Mouse (Mus musculus) monocyte, adult 2 months (primary cell): ENCODE measurements at regions not wholly inside any gene's neighbourhood (a gene's known extent, or its start where the extent isn't known, plus 50 kb on each side); places are given as distances from the start of the nearest gene placed in this dataset.
A peak's percentile ranks its signal among the peaks of the same experiment; 100 is the strongest.
"Not testable (repeated sequence)": the region's sequence is repeated elsewhere in the genome, so short reads cannot be mapped to it uniquely, and the experiment has no call there.

Experiments
- DNase-seq, 2 experiments: peaks; one replicate each; pipeline ENCODE4 v3.0.0; 2022; ENCODE audit warnings: low spot score in 2 of 2, low read depth in 1 of 2

DNA sequence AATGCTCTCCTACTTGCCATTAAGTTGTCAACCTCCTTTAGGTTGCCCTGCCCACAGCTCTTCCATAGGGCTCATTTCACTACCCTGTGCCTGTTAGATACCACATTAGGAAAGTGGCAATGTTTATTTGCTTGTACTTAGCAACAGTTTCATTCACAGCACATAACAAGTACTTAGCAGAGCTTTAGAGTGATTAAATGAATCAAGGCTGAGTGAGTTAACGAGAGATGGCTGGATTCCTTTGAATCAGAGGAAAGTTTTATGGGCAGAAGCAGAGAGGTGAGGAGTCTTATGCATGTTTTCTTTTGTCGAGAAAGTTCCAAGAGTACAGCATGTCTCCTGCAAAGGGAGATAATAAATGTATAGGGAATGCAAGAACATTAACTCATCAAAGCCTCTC lies 60.5 kb downstream of the Ptgs2 start:
- DNase-seq = no peak

DNA sequence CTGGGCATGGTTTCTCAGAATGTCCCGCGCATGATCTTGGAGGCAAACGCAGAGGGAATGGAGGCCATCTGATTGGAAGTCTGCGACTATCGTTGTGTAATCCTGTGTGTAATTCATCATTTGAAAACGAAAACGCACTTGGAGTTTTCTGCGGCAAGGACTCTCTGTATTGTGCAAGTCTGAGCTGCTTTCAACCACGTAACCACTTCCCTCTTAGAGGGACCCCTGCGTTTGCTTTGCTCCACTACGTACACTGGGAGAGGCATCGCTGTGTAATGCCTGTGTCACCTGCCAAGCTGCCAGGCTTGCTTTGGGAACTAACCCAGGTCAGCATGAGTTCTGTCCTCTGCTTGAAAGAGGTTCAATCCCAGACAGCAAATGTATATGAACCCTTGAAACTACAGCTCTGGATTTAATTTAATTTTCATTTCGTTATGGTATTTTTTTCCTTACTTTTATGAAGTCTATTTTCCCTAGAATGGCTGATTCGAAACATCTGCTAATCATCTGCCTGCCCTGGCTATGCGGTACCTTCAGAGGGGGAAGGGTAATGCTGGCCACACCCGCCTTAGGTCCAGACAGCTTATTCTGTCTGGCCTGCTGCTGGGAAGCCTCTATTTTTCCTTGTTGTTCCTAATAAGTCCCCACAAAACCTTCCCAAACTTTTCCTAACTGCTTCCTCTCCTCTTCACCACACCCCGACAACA lies 65.2 kb downstream of the Ptgs2 start:
- peak; percentile 68 to 87 for DNase-seq

DNA sequence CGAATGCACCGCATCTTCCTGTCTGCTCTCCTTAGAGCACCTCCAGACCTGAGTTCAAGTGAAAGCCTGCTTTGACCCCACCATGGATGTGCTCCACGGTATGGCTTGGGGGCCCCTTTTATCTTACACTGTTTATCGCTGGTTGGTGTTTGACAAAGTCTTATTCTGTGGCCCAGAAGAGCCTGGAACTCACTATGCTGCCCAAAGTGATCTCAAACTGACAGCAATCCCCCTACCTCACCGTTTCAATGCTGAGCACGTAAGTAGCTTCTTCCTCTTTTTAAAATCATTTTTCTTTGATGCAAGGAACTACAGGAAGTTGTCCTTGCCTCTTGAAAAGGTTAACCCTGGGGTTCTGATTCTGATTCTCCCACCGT lies 65.8 kb downstream of the Ptgs2 start:
- DNase-seq = no peak

DNA sequence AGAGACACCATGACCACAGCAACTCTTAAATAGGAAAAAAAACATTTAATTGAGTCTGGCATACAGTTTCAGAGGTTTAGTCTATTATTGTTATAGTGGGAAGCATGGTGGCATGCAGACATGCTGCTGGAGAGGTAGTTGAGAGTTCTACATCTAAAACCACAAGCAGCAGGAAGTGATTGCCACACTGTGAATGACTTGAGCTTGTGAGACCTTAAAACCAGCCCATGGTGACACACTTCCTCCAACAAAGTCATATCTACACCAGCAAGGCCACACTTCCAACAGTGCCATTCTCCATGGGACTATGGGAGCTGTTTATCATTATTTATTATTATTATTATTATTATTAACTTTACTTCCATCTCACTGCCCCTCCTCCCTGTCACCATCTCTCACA lies 67.3 kb downstream of the Ptgs2 start:
- peak; percentile 8 to 45 for DNase-seq

DNA sequence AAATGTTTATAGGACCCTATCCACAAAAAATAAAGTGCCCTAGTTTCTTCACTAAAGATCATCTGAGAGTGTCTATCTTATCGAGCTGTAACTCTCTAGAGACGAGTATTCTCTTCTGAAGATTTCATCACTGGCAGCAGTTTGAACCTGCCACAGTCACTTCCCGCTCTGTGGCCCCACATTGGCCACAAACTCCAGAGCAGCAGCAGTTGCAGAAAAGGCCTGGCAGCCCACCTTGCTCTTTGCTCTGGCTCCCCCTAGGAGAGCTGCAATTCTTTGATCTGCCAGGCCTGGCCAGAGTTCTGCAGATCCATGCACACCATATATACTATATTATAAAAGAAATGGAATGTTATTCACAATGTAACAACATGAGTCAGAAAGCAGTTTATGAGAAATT lies 74.4 kb downstream of the Ptgs2 start:
- DNase-seq = no peak

DNA sequence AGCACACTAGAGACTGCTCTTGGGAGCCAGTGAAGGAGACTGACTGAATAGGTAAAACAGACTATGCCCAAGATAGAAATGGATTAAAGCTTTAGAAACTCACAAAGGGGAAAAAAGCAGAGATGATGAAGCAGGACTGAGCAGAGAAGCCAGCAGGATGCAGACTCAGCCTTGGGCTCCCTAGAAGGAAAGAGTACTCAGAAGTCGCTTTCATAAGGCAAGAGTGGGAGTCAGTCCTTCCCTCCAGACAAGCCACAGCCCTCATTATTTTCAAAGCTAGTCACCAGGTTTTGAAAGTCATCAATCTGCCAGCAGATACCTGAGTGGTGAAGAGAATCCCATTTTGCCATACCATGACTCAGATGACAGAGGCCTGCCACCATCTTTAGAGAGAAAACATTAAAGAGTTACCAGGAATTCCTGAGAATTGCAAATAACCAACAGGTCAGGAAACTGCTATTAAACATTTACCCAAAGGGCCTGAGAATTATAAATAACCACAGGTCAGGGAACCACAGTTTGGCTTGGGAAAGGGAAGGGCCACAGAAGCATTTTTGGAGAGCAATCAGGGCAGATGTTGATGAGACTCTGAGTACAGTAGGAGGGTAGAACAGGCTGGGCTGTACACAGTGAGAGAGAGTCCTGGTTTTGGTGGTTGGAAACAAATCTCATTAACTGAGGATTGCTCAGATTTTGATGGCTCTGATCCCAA lies 77.4 kb downstream of the Ptgs2 start:
- no peak for DNase-seq

DNA sequence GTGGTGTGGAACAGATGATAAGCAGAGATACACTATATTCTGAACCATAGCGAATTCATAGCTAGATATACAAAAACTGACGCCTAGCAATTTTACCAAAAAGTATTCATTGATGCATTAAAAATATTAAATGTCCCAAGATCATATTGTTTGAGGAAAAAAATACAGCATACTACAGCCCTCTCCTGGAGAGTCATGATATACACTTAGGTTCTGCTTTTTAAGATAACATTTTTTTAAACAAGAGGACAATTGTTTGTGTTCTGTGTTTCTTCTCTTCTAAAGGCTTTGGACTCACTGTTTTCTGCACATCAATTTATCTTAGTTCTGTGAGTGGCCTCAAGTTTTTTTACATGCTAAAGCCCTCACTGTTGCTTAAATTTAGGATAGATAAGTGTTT lies 102.2 kb downstream of the Ptgs2 start:
- no peak for DNase-seq

DNA sequence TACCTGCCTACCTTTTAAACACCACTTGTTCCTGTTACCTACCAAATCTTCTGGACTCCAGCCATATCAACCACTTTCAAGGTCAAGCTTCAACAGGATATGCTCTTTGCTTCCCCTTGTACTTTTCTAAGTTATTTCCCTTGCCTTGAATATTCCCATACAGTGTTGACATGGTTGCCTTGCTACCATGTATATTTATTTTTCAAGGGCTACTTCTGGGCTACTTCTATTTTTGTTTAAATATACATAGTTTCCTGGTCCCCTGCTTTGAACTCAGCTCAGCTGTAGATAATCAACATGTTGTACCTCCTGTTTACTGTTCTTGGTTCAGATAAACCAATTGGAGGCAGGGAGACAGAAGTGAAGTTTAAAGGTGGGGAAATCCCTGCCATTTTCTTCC lies 106.8 kb upstream of the Pdc start:
- no peak for DNase-seq

DNA sequence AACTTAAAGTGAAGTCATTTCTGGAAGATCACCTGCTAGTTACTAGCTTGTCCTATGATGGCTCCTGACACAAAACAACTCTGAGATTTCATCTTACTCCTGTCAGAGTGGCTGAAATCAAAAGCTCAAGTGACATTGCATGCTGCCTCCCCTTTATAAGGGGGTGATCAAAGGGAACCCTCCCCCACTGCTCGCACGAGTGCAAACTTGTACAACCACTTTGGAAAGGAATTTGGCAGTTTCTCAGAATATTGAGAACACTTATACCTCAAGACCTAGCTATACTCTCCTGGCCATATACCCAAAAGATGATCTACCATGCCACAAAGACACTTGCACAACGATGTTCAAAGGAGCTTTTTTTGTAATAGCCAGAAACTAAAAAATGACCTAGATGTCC lies 102.5 kb upstream of the Pdc start:
- DNase-seq = no peak

DNA sequence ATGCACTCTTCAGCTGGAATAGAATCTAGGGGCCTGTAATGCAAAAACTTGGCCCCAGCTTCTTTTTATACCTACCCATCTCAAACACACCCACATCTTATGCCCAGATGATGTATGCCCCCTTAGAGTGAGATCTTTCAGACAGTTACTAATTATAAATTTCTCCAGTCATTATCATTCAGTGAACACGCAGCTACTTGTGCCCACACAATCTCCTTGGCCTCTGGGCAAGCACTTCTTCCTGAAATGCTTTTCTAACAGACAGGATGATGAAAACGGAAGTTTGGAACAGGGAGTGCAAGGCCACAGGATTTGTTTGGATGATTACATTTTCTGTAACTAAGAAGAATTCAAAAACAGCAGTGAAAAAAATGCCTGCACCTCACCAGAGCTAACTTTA lies 100.4 kb upstream of the Pdc start:
- DNase-seq = no peak

DNA sequence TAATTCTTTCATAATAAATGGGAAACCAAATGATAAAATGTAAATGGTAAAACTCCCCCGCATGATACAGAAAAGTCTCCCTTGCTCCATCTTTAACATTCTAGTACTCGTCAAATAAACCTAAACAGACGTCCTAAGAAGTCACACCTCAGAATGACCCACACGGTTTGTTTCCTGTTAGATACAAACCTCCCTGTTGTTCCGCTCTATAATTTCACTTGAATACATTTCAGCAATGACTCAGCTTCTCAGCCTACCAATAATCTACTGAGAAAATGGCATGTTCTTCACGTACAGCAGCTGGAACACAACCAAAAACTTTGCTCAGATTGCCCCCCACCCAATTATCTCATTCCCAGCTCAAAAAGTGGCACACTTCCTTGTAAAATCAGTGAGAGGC lies 93.7 kb upstream of the Pdc start:
- DNase-seq = no peak

DNA sequence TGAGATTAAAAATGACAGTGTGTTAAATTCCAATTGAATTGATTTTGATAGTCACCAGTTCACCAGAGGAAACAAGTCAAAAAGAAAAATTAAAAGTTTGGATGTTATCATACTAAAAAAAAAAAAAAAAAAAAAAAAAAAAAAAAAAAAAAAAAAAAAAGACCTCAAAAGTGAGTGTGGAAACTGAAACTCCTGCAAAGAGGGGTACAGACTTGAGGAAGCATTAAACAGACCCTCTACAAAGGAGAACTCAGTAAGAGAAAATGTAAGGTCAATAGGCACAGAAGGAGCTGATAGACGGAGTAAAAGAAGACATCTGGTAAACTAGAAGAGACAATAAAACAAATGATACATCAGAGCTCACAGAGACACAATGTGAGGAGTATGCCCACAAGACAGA lies 79.7 kb upstream of the Pdc start:
- not testable (repeated sequence) for DNase-seq

DNA sequence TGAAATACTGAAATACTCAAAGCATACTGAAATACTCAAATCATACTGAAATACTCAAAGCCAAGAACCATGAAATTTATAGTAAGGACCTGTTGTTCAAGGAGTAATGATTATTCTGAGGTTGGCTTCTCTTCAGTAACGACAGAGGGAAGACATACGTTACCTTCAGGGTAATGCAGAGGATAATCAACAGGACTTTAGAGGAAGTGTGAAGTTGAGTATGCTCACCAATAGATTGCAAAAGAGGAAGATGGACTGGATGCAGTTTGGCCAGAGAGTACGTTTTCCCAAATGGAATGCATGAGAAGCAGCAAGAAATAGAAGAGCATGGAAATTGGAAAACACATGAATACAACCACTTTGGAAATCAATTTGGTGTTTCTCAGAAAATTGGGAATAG lies 79.1 kb upstream of the Pdc start:
- DNase-seq = no peak

DNA sequence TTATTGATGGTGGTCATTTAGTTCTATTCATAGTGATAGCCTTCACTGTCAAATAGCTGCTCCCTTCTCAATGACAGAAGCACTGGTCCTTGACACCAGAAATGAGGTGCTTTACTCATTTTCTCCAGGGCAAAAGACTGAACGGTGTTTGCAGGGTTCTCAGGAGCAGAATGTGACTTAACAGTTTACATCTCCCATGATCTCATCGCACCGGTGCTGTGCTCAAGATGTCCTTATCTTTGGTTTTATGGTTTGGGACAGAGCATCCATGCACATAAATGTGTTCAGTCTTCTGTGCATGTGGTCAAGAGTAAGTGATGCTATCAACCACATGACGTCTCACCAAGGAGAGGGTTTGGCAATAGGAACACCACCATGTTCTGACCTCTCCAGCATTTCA lies 78.1 kb upstream of the Pdc start:
- DNase-seq = no peak

DNA sequence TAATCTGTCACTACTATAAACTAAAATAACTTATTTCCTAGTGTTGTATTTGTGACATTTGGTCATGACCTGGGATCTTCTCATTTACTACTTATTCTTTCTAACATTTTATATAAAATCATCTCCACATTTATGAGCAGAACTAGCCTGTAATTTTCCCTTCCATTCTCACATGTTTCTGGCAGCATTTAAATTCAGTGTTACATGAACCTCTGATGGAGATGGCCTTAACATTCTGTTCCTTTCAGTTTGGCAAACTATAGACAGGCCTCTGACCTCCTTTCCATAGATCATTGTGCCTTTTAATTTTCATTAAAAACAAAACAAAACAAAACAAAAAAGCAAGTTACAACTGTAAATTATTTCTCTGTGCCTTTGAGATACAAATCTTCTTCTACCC lies 77.1 kb upstream of the Pdc start:
- no peak for DNase-seq

DNA sequence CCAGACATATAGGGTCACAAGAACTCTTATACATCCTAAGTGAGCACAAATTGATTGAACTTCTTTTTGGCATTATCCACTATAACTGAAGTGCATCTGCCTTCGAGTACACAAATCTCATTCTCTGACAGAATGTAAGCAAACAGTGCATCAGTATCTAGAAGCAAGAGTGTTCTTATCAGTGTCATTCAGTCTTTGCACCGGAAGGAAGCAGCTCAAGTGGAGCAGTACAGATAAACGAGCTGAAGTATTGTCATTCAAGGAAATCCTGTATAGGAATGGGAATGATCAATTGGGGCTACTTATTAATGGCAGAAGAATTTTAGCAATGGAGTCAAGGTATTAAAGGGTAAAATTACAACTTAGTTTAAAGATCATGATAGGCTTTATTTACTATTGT lies 74.3 kb upstream of the Pdc start:
- no peak for DNase-seq

DNA sequence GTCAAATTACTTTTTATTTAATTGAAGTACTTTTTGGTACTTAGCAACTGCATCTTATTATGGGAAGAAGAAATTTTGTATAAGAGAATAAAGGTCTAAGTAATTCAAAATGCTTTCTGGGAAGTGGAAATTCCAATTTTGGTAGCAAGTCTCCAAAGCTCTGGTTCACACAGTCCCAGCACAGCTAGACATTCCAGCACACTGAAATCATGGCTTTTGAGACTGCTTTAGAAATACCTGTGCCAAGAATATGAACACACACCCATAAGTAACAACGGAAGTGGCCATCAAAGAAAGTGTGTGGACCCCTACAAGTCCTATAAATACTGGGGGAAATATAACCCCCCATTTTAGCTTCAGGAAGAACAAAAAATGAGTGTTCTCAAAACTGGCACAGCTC lies 67.8 kb upstream of the Pdc start:
- DNase-seq = no peak

DNA sequence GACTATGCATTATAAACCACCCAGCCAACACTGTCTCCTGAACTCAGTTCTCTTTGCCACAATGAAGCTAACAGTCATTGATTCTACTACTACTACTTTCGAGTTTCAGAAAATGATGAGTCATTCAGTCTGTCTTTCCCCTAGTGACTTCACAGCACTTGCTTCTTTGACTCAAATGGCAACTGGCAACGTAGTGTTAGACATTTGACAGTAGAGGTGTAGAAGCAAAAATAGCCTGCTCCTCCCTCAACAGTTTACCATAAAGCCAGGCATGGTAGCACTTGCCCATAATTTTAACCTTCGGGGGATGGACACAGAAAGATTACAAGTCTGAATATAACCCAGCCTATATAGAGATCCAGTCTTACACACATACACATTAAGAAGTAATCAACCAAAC lies 67.3 kb upstream of the Pdc start:
- DNase-seq = no peak

DNA sequence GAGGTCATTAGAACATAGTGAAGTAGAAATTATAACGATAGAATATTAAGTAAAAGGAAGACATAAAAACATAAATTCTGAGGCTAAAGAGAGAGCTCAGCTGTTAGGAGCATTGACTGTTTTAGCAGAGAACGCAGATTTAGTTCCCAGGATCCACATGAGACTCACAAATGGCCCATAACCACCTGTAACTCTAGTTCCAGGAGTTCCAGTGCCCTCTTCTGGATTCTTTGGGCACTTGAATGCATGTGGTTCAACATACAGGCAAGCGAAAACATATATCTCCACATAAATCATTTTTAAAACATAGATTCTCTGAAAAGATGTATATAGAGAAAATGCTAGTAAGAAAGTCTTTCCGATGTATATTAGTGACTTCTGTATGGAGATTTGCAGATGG lies 61.6 kb upstream of the Pdc start:
- DNase-seq = no peak

DNA sequence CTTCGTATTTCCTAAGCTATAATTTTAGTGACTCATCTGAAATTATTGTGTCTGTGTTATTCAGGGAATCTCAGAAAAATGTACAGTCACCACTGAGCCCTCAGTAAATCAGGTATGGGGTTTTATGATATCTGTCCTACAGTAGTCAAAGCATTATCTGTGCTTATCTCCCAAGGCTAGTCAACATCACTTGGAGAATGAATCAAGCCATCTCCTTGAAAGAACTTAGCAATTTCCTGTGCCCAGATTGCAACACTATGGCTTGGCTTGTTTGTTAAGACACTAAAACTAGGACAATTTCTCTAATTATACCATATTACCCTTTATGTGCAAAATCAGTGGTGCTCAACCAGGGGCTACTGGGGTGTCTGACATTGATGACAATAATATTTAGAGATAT lies 58.9 kb upstream of the Pdc start:
- no peak for DNase-seq

DNA sequence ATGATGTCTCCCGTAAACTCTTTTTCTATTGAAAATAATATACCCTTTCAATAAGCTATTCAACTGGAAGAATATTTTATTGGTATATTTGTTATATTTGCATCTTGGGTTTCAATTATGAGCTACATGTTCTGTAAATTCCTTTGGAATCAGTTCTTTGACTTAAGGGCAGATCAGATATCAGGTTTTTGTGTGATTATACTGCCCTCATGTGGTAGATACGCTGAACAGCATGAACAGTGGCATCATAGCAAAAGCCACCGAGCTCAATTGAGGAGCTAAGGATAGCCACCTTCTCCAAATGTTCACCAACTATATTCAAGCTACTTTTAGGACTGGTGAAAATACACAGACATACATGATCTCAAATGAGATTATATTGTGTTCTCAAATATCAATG lies 52.7 kb upstream of the Pdc start:
- DNase-seq = no peak

DNA sequence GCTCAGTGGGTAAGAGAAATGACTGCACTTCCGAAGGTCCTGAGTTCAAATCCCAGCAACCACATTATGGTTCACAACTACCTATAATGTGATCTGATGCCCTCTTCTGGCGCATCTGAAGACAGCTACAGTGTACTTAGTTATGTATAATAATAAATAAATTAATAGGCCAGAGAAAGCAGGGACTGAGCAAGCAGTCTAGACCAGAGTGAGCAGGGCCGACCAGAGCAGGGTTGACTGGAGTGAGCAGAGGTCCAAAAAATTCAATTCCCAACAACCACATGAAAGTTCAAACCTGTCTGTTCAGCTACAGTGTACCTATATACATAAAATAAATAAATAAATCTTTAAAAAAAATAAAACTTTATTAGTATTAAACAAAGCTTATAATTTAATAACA lies 52.2 kb upstream of the Pdc start:
- DNase-seq = no peak
